Mouse (Mus musculus): ENCODE data around the gene Map3k15.

Map3k15 gene

GRCm38 (mm10) chrX:159988002-159988960 is at the start of gene Map3k15:
Gene Map3k15 (plus strand): TSS chrX:159988433.
- DNase-seq (ENCODE audit: extremely low spot score, low spot score) = peak; percentile 44

- DNase-seq (ENCODE audit: extremely low spot score, low spot score) = no peak
Observed at GRCm38 (mm10) chrX:159942569-159942968, 45.7 kb upstream of the Map3k15 start.

GRCm38 (mm10) chrX:159943586-159943985 is 44.6 kb upstream of the Map3k15 start:
- DNase-seq (ENCODE audit: extremely low spot score, low spot score) = no peak

- no peak for DNase-seq (ENCODE audit: extremely low spot score, low spot score)
Observed at GRCm38 (mm10) chrX:159953546-159954429, 34.4 kb upstream of the Map3k15 start.

GRCm38 (mm10) chrX:159954430-159954779 is 33.8 kb upstream of the Map3k15 start:
- DNase-seq (ENCODE audit: extremely low spot score, low spot score) = no peak

- no peak for DNase-seq (ENCODE audit: extremely low spot score, low spot score)
Observed at GRCm38 (mm10) chrX:159955433-159955832, 32.8 kb upstream of the Map3k15 start.

GRCm38 (mm10) chrX:159961385-159961784 is 26.8 kb upstream of the Map3k15 start:
- DNase-seq (ENCODE audit: extremely low spot score, low spot score) = no peak

- peak; percentile 27 for DNase-seq (ENCODE audit: extremely low spot score, low spot score)
Observed at GRCm38 (mm10) chrX:159963273-159963672, 25.0 kb upstream of the Map3k15 start.

- no peak for DNase-seq (ENCODE audit: extremely low spot score, low spot score)
Observed at GRCm38 (mm10) chrX:159963925-159964324, 24.3 kb upstream of the Map3k15 start.

- no peak for DNase-seq (ENCODE audit: extremely low spot score, low spot score)
Observed at GRCm38 (mm10) chrX:159969025-159969424, 19.2 kb upstream of the Map3k15 start.

GRCm38 (mm10) chrX:159971091-159971779 is 17.0 kb upstream of the Map3k15 start:
- no peak for DNase-seq (ENCODE audit: extremely low spot score, low spot score)

GRCm38 (mm10) chrX:159973730-159974129 is 14.5 kb upstream of the Map3k15 start:
- DNase-seq (ENCODE audit: extremely low spot score, low spot score) = peak; percentile 23

GRCm38 (mm10) chrX:159976243-159976642 is 12.0 kb upstream of the Map3k15 start:
- DNase-seq (ENCODE audit: extremely low spot score, low spot score) = no peak

GRCm38 (mm10) chrX:159995808-159996207 is 7.6 kb downstream of the Map3k15 start:
- DNase-seq (ENCODE audit: extremely low spot score, low spot score) = no peak

- DNase-seq (ENCODE audit: extremely low spot score, low spot score) = no peak
Observed at GRCm38 (mm10) chrX:160053306-160053705, 65.1 kb downstream of the Map3k15 start.

- DNase-seq (ENCODE audit: extremely low spot score, low spot score) = no peak
Observed at GRCm38 (mm10) chrX:160054643-160055042, 66.4 kb downstream of the Map3k15 start.

GRCm38 (mm10) chrX:160091973-160092372 is 103.7 kb downstream of the Map3k15 start:
- DNase-seq (ENCODE audit: extremely low spot score, low spot score) = no peak

- no peak for DNase-seq (ENCODE audit: extremely low spot score, low spot score)
Observed at GRCm38 (mm10) chrX:160107817-160108216, 119.6 kb downstream of the Map3k15 start.

GRCm38 (mm10) chrX:160113777-160114176 is 125.5 kb downstream of the Map3k15 start:
- no peak for DNase-seq (ENCODE audit: extremely low spot score, low spot score)

- no peak for DNase-seq (ENCODE audit: extremely low spot score, low spot score)
Observed at GRCm38 (mm10) chrX:160116074-160116473, 127.8 kb downstream of the Map3k15 start.

GRCm38 (mm10) chrX:160116658-160117057 is 128.4 kb downstream of the Map3k15 start:
- DNase-seq (ENCODE audit: extremely low spot score, low spot score) = peak; percentile 24

Data from neural tube, embryonic 10.5 days (tissue).